Mouse (Mus musculus) C2C12 (cell line): ENCODE data around the gene Acot7. TPM values are rescaled to one million over a fixed set of nuclear protein-coding genes. Genes with fewer than 3 reads are reported as not detected.

ENCODE experiments used
- H3K27me3 ChIP-seq: one replicate; pipeline ENCODE4 v1.6.1; 2011; ENCODE audit not compliant: control insufficient read depth, insufficient read depth, insufficient read length
- H3K36me3 ChIP-seq: one replicate; pipeline ENCODE4 v1.6.1; 2011; ENCODE audit not compliant: control insufficient read depth, insufficient read depth
- H3K4me3 ChIP-seq: one replicate; pipeline ENCODE4 v1.5.1; 2011; ENCODE audit warnings: mild to moderate bottlenecking, control low read depth; ENCODE audit not compliant: poor library complexity, insufficient read depth, severe bottlenecking
- H3K79me2 ChIP-seq: one replicate; pipeline ENCODE4 v1.6.1; 2011; ENCODE audit not compliant: control insufficient read depth, insufficient read depth
- H3K79me3 ChIP-seq: one replicate; pipeline ENCODE4 v1.6.1; 2011; ENCODE audit warnings: low read depth, control low read depth
- H3ac ChIP-seq: one replicate; pipeline ENCODE3; 2011; ENCODE audit warnings: low read depth; ENCODE audit not compliant: control insufficient read depth, insufficient read length
- CEBPB ChIP-seq: IDR thresholded peaks from one replicate; pipeline ENCODE4 v1.6.1; 2011; ENCODE audit warnings: low read depth, mild to moderate bottlenecking, control low read depth, moderate library complexity
- CTCF ChIP-seq: IDR thresholded peaks from one replicate; pipeline ENCODE4 v1.5.1; 2011; ENCODE audit not compliant: control insufficient read depth, insufficient read depth, insufficient read length
- FOSL1 ChIP-seq: IDR thresholded peaks from one replicate; pipeline ENCODE4 v1.8.0; 2011; ENCODE audit warnings: mild to moderate bottlenecking, low read length; ENCODE audit not compliant: poor library complexity, insufficient read depth, severe bottlenecking
- MAX ChIP-seq: IDR thresholded peaks from one replicate; pipeline ENCODE4 v1.6.1; 2011; ENCODE audit warnings: mild to moderate bottlenecking, control low read depth
- MYOD1 ChIP-seq: IDR thresholded peaks from one replicate; pipeline ENCODE4 v1.6.1; 2011; ENCODE audit warnings: low read depth; ENCODE audit not compliant: control insufficient read depth, insufficient read length
- MYOG ChIP-seq: IDR thresholded peaks from one replicate; pipeline ENCODE4 v1.6.1; 2011; ENCODE audit not compliant: control insufficient read depth, insufficient read length; ENCODE audit errors: extremely low read depth
- USF1 ChIP-seq: IDR thresholded peaks from one replicate; pipeline ENCODE4 v1.6.1; 2011; ENCODE audit warnings: low read depth, mild to moderate bottlenecking, control low read depth, moderate library complexity
- polyA plus RNA-seq: library from polyadenylated mRNA; unstranded; fragments of >200 nt; fragmentation: generic; extraction: Trizol; gene quantifications from one replicate; pipeline ENCODE4 v1.2.1, GENCODE M21; 2012; ENCODE audit warnings: missing spikeins

Gene Acot7
- polyA plus RNA-seq, 1 experiment, result 344 TPM

DNA sequence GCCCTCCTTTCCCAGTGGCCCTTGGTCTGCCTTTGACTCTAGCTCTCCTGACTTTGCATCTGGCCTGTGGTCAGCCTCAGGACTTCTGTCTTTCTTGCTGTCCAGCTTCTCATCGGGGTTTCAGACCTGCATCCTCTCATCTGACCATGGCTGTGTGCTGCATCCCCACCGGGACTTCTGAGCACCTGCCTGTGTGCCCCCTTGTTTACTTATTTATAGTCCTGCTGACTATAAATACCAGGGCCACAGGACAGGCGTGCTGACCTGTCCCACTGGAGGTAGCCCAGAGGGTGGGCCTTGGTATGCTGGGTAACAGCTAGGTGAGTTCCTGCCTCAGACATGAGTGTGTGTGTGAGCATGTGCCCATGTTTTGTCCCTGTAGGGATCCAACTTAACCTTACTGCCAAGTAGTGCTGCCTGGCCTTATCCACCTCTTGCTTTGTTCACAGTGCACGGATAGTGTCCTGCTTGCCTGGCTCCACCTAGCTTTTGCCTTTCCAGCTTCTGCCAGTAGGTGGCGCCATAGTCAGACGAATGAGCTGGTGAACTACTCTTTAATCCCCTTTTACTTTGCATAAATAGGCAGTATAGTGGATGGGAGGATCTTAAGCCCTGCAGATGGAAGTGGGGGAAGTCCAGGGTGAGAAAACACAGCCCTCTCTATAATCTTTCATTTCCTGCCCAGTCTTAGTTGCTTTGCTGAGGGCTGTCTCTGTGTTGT, 36.0 kb downstream of the Acot7 start:
- H3K79me2 ChIP-seq, result peaks cover 46% of the 10 kb centered on the region
- H3K4me3 ChIP-seq, result no peak overlapping the region
- H3K36me3 ChIP-seq, result peaks cover 34% of the 10 kb centered on the region
- TF ChIP-seq MAX (no peak), CTCF (peak; percentile 86)
- no peaks in the 10 kb centered on the region for H3K27me3 ChIP-seq
- H3K79me3 ChIP-seq, result peaks cover 10% of the 10 kb centered on the region
- H3ac ChIP-seq, result no peak overlapping the region

DNA sequence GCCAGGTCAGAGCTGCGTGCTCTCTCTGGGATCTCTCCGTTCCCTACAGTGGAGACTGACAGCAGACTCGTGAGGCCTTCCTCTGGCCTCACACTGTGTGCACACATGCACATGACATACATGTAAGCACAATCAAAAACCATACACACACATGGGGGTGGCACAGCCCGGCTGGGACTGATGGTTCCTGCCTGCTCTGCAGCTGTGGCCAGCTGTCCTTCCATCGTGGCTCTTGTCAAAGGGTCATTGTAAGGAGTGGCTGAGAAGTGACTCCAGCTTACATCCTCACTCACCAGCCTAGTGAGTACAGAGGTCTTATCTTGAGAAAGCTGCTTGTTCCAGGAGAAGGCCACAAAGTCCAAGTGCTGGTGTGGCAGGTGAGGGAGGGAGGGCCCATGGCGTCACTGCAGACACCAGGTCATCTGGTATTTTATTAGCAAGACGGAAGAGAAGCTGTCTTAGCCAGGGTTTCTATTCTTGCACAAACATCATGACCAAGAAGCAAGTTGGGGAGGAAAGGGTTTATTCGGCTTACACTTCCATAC, 37.0 kb downstream of the Acot7 start:
- Histone ChIP-seq H3K79me2 (peaks cover 37% of the 10 kb centered on the region), H3K79me3 (peaks cover 10% of the 10 kb centered on the region), H3K27me3 (no peaks in the 10 kb centered on the region), H3K4me3 (no peak overlapping the region), H3K36me3 (peaks cover 38% of the 10 kb centered on the region), H3ac (no peak overlapping the region)
- TF ChIP-seq CTCF (no peak), MYOG (no peak), MYOD1 (no peak), MAX (no peak), FOSL1 (no peak), CEBPB (no peak), USF1 (no peak)

- Histone ChIP-seq H3K79me3 (peaks cover 3% of the 10 kb centered on the region), H3K36me3 (peaks cover 44% of the 10 kb centered on the region), H3K27me3 (no peaks in the 10 kb centered on the region), H3K79me2 (peaks cover 38% of the 10 kb centered on the region), H3K4me3 (no peak overlapping the region), H3ac (no peak overlapping the region)
- no peak for TF ChIP-seq CTCF
Measured at GRCm38 (mm10) chr4:152219591-152219990, 41.7 kb downstream of the Acot7 start.

- Histone ChIP-seq H3K4me3 (no peak overlapping the region), H3K36me3 (peaks cover 44% of the 10 kb centered on the region), H3K79me2 (peaks cover 32% of the 10 kb centered on the region), H3ac (no peak overlapping the region), H3K79me3 (no peaks in the 10 kb centered on the region), H3K27me3 (no peaks in the 10 kb centered on the region)
- TF ChIP-seq FOSL1 (no peak), MAX (no peak), CTCF (no peak), MYOG (no peak), USF1 (no peak), CEBPB (no peak), MYOD1 (no peak)
Measured at GRCm38 (mm10) chr4:152220771-152221410, 43.0 kb downstream of the Acot7 start.

DNA sequence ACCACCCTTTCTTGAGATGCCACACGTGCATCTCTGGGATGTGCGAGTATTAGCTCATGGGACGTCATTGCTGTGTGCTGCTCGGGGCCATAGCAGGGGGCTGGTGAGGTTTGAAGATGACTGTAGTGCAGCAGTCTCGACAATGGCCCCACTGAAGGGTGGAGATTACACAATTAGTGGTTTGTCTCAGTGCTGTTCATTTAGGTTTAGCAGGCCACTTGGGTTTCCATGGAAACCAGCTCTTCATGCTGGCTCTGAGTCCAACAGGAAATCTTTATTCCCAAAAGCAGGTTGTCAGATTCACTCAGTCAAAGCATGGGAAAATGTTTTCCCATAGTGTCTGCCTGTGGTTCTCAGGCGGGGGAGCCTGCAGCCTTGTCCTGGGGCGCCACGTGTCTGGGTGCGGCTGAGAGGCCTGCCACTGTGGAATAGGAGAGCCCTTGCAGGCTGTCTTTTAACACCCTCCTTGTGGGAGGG, 43.5 kb downstream of the Acot7 start:
- Histone ChIP-seq H3K4me3 (no peak overlapping the region), H3K27me3 (no peaks in the 10 kb centered on the region), H3K79me2 (peaks cover 27% of the 10 kb centered on the region), H3K79me3 (no peaks in the 10 kb centered on the region), H3ac (no peak overlapping the region), H3K36me3 (peaks cover 47% of the 10 kb centered on the region)
- TF ChIP-seq MAX (no peak), CTCF (no peak), MYOD1 (no peak), FOSL1 (no peak), MYOG (no peak), CEBPB (no peak), USF1 (no peak)
